Mouse (Mus musculus) lung, adult 2 months (tissue): ENCODE data around the gene Heatr6.

Experiments used
- CTCF ChIP-seq: fragments of 200-500 bp; IDR thresholded peaks from 2 replicates; pipeline ENCODE4 v1.5.1; 2011; ENCODE audit warnings: mild to moderate bottlenecking, low read length, control low read depth; ENCODE audit not compliant: insufficient read depth
- POLR2A ChIP-seq: fragments of 200-500 bp; IDR thresholded peaks from 2 replicates; pipeline ENCODE4 v1.6.1; 2011; ENCODE audit warnings: low read depth, mild to moderate bottlenecking, control low read depth, low read length, borderline replicate concordance; ENCODE audit errors: extremely low read depth

DNA sequence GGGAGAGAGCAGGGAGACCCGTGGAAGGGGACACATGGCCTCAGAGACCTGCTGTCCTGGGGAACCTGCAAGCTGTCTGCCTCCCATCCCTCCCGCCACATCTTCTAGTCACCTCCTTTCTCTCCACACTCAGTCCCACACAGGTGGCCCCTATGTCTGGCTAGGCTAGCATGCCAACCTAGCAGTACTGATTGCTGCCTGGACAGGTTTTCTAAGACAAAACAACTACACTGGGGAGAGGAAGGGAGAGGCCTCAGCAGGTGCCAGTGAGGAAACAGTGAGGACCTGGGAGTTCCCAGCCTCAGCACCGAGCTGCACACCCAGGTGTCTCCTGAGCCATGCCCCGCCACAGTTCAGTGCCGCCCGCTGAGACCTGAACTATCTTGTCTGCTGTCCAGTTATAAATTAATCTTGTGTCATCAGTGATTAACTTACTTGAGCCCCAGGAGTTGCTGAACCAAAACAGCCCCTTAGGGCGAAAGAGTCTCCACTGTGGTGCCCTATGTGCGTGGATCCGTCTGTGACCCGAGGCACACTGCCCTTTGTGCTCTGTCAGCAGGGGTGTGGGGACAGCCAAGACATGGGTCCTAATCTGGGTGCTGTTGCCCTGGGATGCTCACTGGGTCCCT lies 43.6 kb downstream of the Heatr6 start:
- TF ChIP-seq CTCF, result no peak
- no peak for TF ChIP-seq POLR2A
